ENCODE assay signal across 11 mouse cellular contexts in the genomic region with DNA sequence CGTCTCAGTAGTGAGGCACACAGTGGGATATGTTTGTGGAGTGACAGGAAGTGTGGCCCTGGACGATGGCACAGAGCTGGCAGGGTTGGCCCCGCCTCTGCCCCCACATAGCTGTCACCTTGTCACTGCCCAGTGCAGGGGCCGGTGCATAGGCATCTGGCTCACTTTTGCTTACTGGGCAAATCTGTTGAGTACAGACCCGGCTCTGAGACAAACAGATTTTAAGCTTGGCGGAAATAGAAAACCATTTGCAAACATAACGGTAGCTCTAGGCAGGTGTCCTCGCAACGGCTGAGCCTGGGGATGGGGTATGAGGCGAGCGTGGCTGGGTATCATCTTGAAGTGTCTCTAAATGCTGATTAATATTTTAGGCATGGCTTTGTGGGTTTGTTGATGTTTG.
DNase-seq lines count a peak whose midpoint lies in the region; ATAC-seq and TF ChIP-seq lines count a peak whose summit lies in the region.
"Had no signal": no experiment of that assay in that cellular context is flagged by ENCODE, and none has a peak within 500 bp of the region (broad histone marks: within the 10 kb centered on the region; RNA-seq: fewer than 3 reads in every experiment).

No protein-coding gene starts in this region.

- ATAC-seq in heart, postnatal 0 days (ENCODE audit: insufficient read depth, low read depth), result no peak
- ATAC-seq in forebrain, embryonic 13.5 days, result peak; percentile 14; the same call in 1 of the 2 replicates
- ATAC-seq in intestine, embryonic 15.5 days, result peak; percentile 1; the same call in 1 of the 2 replicates
- ATAC-seq in neural tube, embryonic 13.5 days (ENCODE audit: low read depth), result peak; percentile 17; the same call in 1 of the 2 replicates
- ATAC-seq in kidney, embryonic 16.5 days (ENCODE audit: low FRiP score, low TSS enrichment), result no peak
- ATAC-seq: CD4-positive, CD25-positive, alpha-beta regulatory T cell, adult 4 months had no signal

- no peak for TF ChIP-seq EP300 in heart, postnatal 0 days (IDR thresholded peaks at IDR 0.05; ENCODE audit: low read depth)

- 0 out of 2 replicates have a peak overlapping the region, but pooled peaks have one; percentile 9 for H3K4me2 ChIP-seq in heart, postnatal 0 days (ENCODE audit: low read depth, low read length)
- H3K4me2 ChIP-seq in forebrain, embryonic 13.5 days, result peak overlapping the region; percentile 6; the same call in 1 of the 2 replicates
- no peak overlapping the region for H3K4me2 ChIP-seq in intestine, embryonic 15.5 days (replicated peaks)
- H3K4me2 ChIP-seq in neural tube, embryonic 13.5 days, result 0 out of 2 replicates have a peak overlapping the region, but pooled peaks have one; percentile 26
- no peak overlapping the region; the same call in 1 of the 2 replicates for H3K4me2 ChIP-seq in kidney, embryonic 16.5 days (replicated peaks; ENCODE audit: low read depth, low read length)
- H3K4me2 ChIP-seq: limb, embryonic 12.5 days had no signal

- H3K9me3 ChIP-seq in heart, postnatal 0 days (replicated peaks; ENCODE audit: control insufficient read depth, low read length), result no peaks in the 10 kb centered on the region
- H3K9me3 ChIP-seq in forebrain, embryonic 13.5 days (replicated peaks), result no peaks in the 10 kb centered on the region
- H3K9me3 ChIP-seq in intestine, embryonic 15.5 days, result no peaks in the 10 kb centered on the region
- H3K9me3 ChIP-seq in neural tube, embryonic 13.5 days, result no peaks in the 10 kb centered on the region
- H3K9me3 ChIP-seq in kidney, embryonic 16.5 days (ENCODE audit: low read length), result no peaks in the 10 kb centered on the region
- H3K9me3 ChIP-seq: limb, embryonic 12.5 days; lung, embryonic 15.5 days had no signal

- 51% methylated on average over 11 of the region's 11 CpGs for WGBS in heart, postnatal 0 days
- WGBS in forebrain, embryonic 13.5 days, result 40% methylated on average over 11 of the region's 11 CpGs
- 61% methylated on average over 11 of the region's 11 CpGs for WGBS in intestine, embryonic 15.5 days
- WGBS in neural tube, embryonic 13.5 days, result 39% methylated on average over 11 of the region's 11 CpGs
- WGBS in kidney, embryonic 16.5 days, result 56% methylated on average over 11 of the region's 11 CpGs

- 0 out of 2 replicates have a peak overlapping the region, but pooled peaks have one; percentile 28 for H3K27ac ChIP-seq in heart, postnatal 0 days (ENCODE audit: low read depth)
- H3K27ac ChIP-seq in forebrain, embryonic 13.5 days, result peak overlapping the region; percentile 88
- no peak overlapping the region for H3K27ac ChIP-seq in intestine, embryonic 15.5 days
- peak overlapping the region; percentile 73 for H3K27ac ChIP-seq in neural tube, embryonic 13.5 days (replicated peaks)
- H3K27ac ChIP-seq in kidney, embryonic 16.5 days (ENCODE audit: low read length), result no peak overlapping the region
- H3K27ac ChIP-seq: limb, embryonic 12.5 days had no signal

- DNase-seq in heart, postnatal 0 days (ENCODE audit: low spot score), result no peak
- DNase-seq in heart, postnatal 4 days, result no peak
- no peak for DNase-seq in embryo, embryonic 10.5 days (ENCODE audit: low spot score)
- DNase-seq: kidney, postnatal 36 days had no signal

- no peak for TF ChIP-seq CTCF in heart, postnatal 0 days (IDR thresholded peaks at IDR 0.05; ENCODE audit: low read depth)

- no peaks in the 10 kb centered on the region for H3K27me3 ChIP-seq in heart, postnatal 0 days (ENCODE audit: control insufficient read depth, insufficient read depth, low read length)
- H3K27me3 ChIP-seq in forebrain, embryonic 13.5 days, result peaks cover 18% of the 10 kb centered on the region
- no peaks in the 10 kb centered on the region for H3K27me3 ChIP-seq in intestine, embryonic 15.5 days (replicated peaks)
- 0 out of 2 replicates have a peak, but pooled peaks cover 3% of the 10 kb centered on the region for H3K27me3 ChIP-seq in neural tube, embryonic 13.5 days
- peaks cover 6% of the 10 kb centered on the region; the same call in 1 of the 2 replicates for H3K27me3 ChIP-seq in kidney, embryonic 16.5 days (ENCODE audit: insufficient read depth, low read length)

- H3K9ac ChIP-seq in heart, postnatal 0 days (replicated peaks; ENCODE audit: low read depth, low read length), result no peak overlapping the region
- no peak overlapping the region for H3K9ac ChIP-seq in forebrain, embryonic 13.5 days
- no peak overlapping the region for H3K9ac ChIP-seq in intestine, embryonic 15.5 days
- H3K9ac ChIP-seq in neural tube, embryonic 13.5 days, result peak overlapping the region; percentile 49
- H3K9ac ChIP-seq in kidney, embryonic 16.5 days (replicated peaks; ENCODE audit: low read length), result no peak overlapping the region
- H3K9ac ChIP-seq: limb, embryonic 12.5 days; lung, embryonic 15.5 days had no signal

- H3K4me3 ChIP-seq in heart, postnatal 0 days (ENCODE audit: low read depth, low read length), result no peak overlapping the region
- H3K4me3 ChIP-seq in forebrain, embryonic 13.5 days, result no peak overlapping the region
- no peak overlapping the region for H3K4me3 ChIP-seq in intestine, embryonic 15.5 days (replicated peaks)
- no peak overlapping the region for H3K4me3 ChIP-seq in neural tube, embryonic 13.5 days
- H3K4me3 ChIP-seq in kidney, embryonic 16.5 days (ENCODE audit: low read length), result no peak overlapping the region
- H3K4me3 ChIP-seq: limb, embryonic 12.5 days; lung, embryonic 15.5 days had no signal

- peaks cover 29% of the 10 kb centered on the region for H3K4me1 ChIP-seq in heart, postnatal 0 days (ENCODE audit: control insufficient read depth, insufficient read depth)
- H3K4me1 ChIP-seq in forebrain, embryonic 13.5 days, result peaks cover 78% of the 10 kb centered on the region
- H3K4me1 ChIP-seq in intestine, embryonic 15.5 days (replicated peaks), result peaks cover 39% of the 10 kb centered on the region
- H3K4me1 ChIP-seq in neural tube, embryonic 13.5 days (replicated peaks), result peaks cover 66% of the 10 kb centered on the region
- H3K4me1 ChIP-seq in kidney, embryonic 16.5 days (ENCODE audit: insufficient read depth, low read length), result peaks cover 30% of the 10 kb centered on the region

- H3K36me3 ChIP-seq in heart, postnatal 0 days (replicated peaks; ENCODE audit: control insufficient read depth, insufficient read depth, low read length), result no peaks in the 10 kb centered on the region
- H3K36me3 ChIP-seq in forebrain, embryonic 13.5 days (ENCODE audit: poor library complexity, severe bottlenecking), result no peaks in the 10 kb centered on the region
- H3K36me3 ChIP-seq in intestine, embryonic 15.5 days, result no peaks in the 10 kb centered on the region
- no peaks in the 10 kb centered on the region for H3K36me3 ChIP-seq in neural tube, embryonic 13.5 days
- no peaks in the 10 kb centered on the region for H3K36me3 ChIP-seq in kidney, embryonic 16.5 days (ENCODE audit: insufficient read depth, low read length)
- H3K36me3 ChIP-seq: limb, embryonic 12.5 days; lung, embryonic 15.5 days had no signal

Comparison
In these comparisons a context has a peak if more than half of its experiments do, and no peak if none do; other contexts are left out.
1. ATAC-seq: peak in forebrain, embryonic 13.5 days (single experiment), intestine, embryonic 15.5 days (single experiment) and neural tube, embryonic 13.5 days (single experiment); none in heart, postnatal 0 days (single experiment) and kidney, embryonic 16.5 days (single experiment).
2. H3K27ac ChIP-seq: peak in heart, postnatal 0 days (single experiment), forebrain, embryonic 13.5 days (single experiment) and neural tube, embryonic 13.5 days (single experiment); none in intestine, embryonic 15.5 days (single experiment) and kidney, embryonic 16.5 days (single experiment).
3. H3K4me2 ChIP-seq: peak in heart, postnatal 0 days (single experiment), forebrain, embryonic 13.5 days (single experiment) and neural tube, embryonic 13.5 days (single experiment); none in intestine, embryonic 15.5 days (single experiment) and kidney, embryonic 16.5 days (single experiment).